Mouse (Mus musculus) neural tube, embryonic 14.5 days (tissue): ENCODE measurements at regions not wholly inside any gene's neighbourhood (a gene's known extent, or its start where the extent isn't known, plus 50 kb on each side); places are given as distances from the start of the nearest gene placed in this dataset.

Experiments
- ATAC-seq: fragments of 200-750 bp; cut with Nextera tagmentation; 2 replicates; pipeline ENCODE4 v1.8.0; 2017; ENCODE audit warnings: low read depth, mild to moderate bottlenecking, moderate TSS enrichment, moderate library complexity
- H3K27ac ChIP-seq: fragments of 300-500 bp; sonication (generic); 2 replicates; pipeline ENCODE4 v1.5.1; 2014; ENCODE audit warnings: low read depth, mild to moderate bottlenecking, control low read depth, low read length, moderate library complexity, mixed read lengths
- H3K27me3 ChIP-seq: fragments of 300-500 bp; sonication (generic); 2 replicates; pipeline ENCODE4 v1.6.1; 2014; ENCODE audit warnings: low read length; ENCODE audit not compliant: control insufficient read depth, insufficient read depth
- H3K36me3 ChIP-seq: fragments of 300-500 bp; sonication (generic); 2 replicates; pipeline ENCODE4 v1.6.1; 2014; ENCODE audit warnings: low read length, mixed read lengths; ENCODE audit not compliant: control insufficient read depth, insufficient read depth
- H3K4me1 ChIP-seq: fragments of 300-500 bp; sonication (generic); 2 replicates; pipeline ENCODE4 v1.6.1; 2014; ENCODE audit warnings: low read length; ENCODE audit not compliant: control insufficient read depth, insufficient read depth
- H3K4me2 ChIP-seq: fragments of 300-500 bp; sonication (generic); 2 replicates; pipeline ENCODE4 v1.6.1; 2014; ENCODE audit warnings: mild to moderate bottlenecking, low read depth, low read length, control low read depth
- H3K4me3 ChIP-seq: fragments of 300-500 bp; sonication (generic); 2 replicates; pipeline ENCODE4 v1.5.1; 2014; ENCODE audit warnings: low read depth, low read length, control low read depth, mixed read lengths
- H3K9ac ChIP-seq: fragments of 300-500 bp; sonication (generic); replicated peaks from 2 replicates; pipeline ENCODE4 v1.6.1; 2014; ENCODE audit warnings: low read depth, mild to moderate bottlenecking, control low read depth, low read length, mixed read lengths
- H3K9me3 ChIP-seq: fragments of 300-500 bp; sonication (generic); 2 replicates; pipeline ENCODE4 v1.6.1; 2016; ENCODE audit warnings: low read length; ENCODE audit not compliant: control insufficient read depth
- WGBS: fragments of 180-500 bp; shearing (Covaris S2); extraction: QIAGEN DNeasy Blood & Tissue Kit; methylation state at CpG from one replicate; pipeline ENCODE4 v1.1.7; 2014; 5-methylcytosine and 5-hydroxymethylcytosine counted together

DNA sequence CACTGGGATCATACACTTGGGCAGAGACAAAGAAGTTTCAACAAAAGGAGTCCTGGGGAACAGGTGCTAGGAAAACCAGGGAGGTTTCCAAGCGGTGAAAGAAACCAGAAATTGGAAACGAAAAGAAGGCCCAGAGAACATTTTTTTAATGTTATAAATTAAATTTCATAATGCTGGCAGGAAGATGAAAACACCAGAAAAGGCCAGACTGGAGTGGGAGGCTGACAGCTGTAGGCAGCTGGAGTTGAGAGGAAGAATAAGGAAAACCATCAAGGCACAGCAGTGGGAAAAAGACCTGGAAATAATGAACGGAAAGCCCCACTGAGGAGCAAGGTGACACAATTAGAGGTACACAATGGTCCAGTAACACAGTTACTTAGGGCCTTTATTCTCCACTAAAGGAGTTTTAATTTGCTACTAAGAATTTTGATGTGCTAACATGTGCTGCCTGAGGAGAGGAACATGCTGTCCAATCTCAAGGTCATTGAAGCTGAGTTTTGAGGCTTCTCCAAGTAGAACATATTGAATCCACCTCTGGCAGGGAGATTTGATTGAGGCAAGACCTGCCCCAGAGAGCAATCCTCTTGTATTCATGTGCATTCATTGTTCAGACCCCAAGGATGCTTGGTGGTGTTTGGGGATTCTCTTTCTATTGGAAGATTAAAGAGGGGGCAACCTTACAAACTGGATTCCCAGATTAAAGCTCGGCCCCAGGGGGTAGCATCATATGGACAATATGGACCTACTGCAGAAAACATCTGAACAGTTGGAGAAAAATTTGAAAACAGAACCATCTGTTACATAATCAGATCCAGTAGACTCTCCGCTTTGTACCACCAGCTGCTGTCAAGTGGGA, 53.9 kb upstream of the Igf1 start:
- ATAC-seq, result no peak
- H3K27ac ChIP-seq, result no peak overlapping the region
- no peaks in the 10 kb centered on the region for H3K9me3 ChIP-seq
- no peaks in the 10 kb centered on the region for H3K36me3 ChIP-seq
- 89% methylated on average over 5 of the region's 5 CpGs for WGBS
- H3K4me3 ChIP-seq, result no peak overlapping the region
- no peak overlapping the region for H3K4me2 ChIP-seq
- H3K4me1 ChIP-seq, result no peaks in the 10 kb centered on the region
- no peaks in the 10 kb centered on the region for H3K27me3 ChIP-seq
- H3K9ac ChIP-seq, result no peak overlapping the region

DNA sequence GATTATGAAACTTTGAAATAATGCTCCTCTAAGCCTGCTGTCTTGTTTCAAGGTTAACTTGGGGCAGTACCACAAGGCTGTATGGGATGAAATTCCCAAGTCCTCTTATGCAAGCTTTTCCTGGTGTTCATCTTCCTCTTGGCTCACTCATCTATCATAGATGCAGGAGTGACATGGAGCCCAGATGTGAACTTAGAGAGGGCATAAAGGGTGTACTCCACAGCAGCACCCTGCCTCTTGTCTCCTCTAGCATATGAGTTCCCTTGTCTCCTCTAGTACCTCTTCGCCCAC, 53.3 kb upstream of the Igf1 start:
- Histone ChIP-seq H3K4me2 (no peak overlapping the region), H3K4me1 (no peaks in the 10 kb centered on the region), H3K27ac (no peak overlapping the region), H3K9ac (no peak overlapping the region), H3K4me3 (no peak overlapping the region), H3K9me3 (no peaks in the 10 kb centered on the region), H3K27me3 (no peaks in the 10 kb centered on the region), H3K36me3 (no peaks in the 10 kb centered on the region)
- no peak for ATAC-seq
- WGBS, result 95% methylated on average over 1 of the region's 1 CpGs
